Mouse (Mus musculus): ENCODE measurements around the gene Pip4k2b. TPM values are rescaled to one million over a fixed set of nuclear protein-coding genes. Genes with fewer than 3 reads are reported as not detected.

The Pip4k2b gene
- 20.5 and 27.5 TPM in 2 replicates for polyA plus RNA-seq (2012; rRNA removed; ENCODE audit: low replicate concordance)

GRCm38 (mm10) chr11:97744063-97744717 is at the start of gene Pip4k2b:
Gene Pip4k2b, minus strand, starts transcription at chr11:97744704.

DNA sequence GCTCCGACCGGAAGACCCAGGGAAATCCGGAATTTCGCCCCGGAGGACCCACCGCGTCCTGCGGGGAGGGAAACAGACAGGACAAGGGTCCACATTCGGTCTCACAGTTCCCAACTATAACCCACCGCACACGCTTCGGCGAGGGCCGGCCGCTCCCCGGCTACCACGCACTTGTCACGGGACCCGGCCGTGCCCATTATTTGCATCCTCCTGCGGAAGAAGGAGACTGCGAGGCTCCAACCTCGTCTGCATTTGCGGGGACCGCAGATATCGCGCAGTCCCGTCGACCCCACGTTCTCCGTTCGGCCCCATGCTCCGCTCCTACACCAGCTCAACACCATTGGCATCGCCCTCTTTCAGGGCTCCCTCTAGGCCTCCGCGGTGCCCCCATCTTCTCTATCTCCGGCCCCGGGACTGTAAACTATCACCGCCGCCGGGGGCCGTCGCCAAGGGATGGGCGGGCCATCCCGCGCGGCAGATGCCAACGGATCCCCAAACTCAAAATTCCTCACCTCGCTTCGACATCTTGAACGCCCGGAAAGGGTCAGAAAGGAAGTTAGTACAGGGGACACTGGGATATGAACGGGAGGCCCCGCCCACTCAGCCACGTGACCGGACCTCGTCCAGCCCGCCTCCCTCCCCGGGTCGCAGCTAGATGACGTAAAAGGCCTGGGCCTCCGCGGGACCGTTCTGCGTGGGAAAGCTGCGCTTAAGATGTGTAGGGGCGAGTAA is 37.5 kb upstream of the Pip4k2b start, which contains the start of gene Rpl23:
Gene Rpl23 (minus strand): TSS at position 606 of the 732 bp plus-strand sequence.

DNA sequence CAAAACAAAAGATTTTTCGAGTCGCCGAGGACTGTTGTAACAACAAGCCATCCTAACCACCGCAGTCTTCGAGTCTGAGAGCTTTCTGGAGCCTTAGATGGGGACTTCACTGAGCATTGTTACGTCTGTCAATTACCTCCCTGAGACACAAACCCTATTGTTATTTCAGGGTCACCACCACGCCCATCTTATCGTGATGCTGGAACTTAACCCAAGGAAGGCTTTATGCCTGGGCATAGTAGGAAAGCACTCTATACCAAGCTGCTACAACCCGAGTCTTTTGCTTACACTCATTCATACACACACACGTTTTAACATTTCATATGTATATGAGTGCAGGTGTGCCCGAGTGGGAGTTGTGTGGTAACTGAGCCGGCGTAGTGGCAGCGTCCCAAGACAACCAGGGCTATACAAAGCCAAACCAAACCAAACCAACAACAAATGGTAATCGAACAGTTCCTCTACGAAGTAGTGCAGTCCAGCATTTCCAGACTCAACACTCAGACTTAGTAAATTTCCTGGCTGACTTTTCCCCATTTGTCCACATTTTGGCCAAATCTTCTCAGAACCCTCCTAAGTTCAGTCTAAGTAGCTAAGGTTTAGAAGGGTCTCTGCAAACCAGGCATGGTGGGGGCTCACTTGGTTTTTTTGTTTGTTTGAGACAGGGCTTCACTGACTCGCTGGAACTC is 31.4 kb upstream of the Pip4k2b start, which contains the start of gene 1700001P01Rik:
Gene 1700001P01Rik (minus strand): TSS at position 111 of the 689 bp plus-strand sequence.

GRCm38 (mm10) chr11:97766154-97766881 is 21.8 kb upstream of the Pip4k2b start, which contains the start of gene Cwc25:
Gene Cwc25, minus strand, starts transcription at chr11:97766556.

DNA sequence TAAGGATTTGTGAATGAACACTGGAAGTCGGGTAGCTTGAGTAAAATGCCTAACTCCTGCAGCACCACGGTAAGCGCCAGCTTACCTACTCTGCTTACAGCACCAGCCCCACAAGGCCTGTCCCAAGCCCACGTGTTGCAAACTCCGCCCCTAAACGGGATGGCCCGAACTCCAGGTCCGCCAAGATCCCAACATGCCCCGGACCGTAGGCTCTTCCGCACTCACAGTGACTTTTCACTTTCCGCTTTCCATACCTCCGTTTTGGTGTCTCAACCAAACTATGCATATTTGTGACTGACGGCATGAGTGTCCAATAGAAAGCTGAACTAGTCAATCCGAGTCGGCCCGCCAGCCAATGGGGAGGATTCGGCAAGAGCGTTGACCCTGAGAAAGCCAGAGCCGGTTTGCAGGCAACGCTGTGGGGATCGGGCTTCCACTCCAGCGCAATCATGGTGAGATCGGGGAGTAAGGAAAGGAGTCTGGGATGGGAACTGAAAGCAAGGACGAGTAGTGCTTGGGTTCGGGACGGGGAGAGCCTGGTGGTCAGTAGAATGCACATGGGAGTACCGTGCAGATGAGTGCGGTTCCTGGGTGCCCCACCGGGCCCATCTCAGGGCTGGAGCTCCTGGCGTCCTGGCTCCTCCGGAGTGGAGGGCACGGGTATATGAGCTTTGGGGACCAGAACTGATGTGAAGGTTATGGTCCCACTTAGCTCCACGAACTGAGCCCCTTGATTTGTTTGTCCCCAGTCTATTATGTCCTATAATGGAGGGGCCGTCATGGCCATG is 41.3 kb downstream of the Pip4k2b start, which contains the start of gene Psmb3:
Gene Psmb3 (plus strand): TSS at position 361 of the 788 bp plus-strand sequence.

DNA sequence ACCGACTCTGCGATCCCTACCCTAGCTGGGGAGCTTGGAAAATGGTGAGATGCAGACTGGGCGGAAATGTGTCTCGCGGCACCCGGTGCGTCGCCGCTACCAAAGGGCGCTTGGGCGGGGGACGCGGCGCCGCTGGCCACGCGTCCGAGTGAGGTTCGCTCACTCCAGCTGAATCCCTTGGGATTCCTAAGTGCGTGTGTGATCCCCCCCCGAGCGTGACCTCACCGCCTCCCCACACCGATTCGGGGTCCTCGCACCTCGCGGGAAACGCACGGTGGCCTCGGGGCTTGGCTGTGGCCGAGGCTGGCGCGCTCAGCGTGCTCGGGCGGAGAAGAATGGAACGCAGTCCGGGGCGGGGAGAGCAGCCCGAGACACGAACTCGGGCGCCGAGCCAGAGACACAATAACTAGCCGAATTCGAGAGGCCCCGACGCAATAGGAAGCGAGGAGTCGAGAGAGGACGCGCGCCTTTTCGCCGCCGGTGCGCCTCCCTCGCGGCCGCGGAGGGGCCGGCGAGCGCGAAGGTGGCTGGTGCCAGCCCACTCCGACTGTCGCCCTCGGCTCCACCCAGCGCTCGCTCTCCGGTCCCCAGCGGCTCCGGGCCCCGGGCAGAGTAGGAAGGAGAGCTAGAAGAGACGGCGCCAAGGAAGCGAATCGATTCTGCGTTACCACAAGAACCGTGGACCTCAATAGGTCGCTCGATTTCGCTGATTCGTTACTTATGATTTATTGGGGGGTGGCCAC is 44.3 kb downstream of the Pip4k2b start, which contains the start of gene Pcgf2:
Gene Pcgf2 (minus strand): TSS at position 495 of the 743 bp plus-strand sequence.

GRCm38 (mm10) chr11:97685613-97686321 is 58.7 kb downstream of the Pip4k2b start, which contains the start of gene Cisd3:
Gene Cisd3, plus strand, starts transcription at chr11:97685826.

Other genes with a start within 250 kb of the Pip4k2b start
- not detected in 2 replicates for gene 4933428G20Rik, start 244.4 kb downstream of the Pip4k2b start, polyA plus RNA-seq (2012; rRNA removed; ENCODE audit: low replicate concordance)
- 1.1 and 1.3 TPM in 2 replicates for gene Srcin1, start 168.5 kb downstream of the Pip4k2b start, polyA plus RNA-seq (2012; rRNA removed; ENCODE audit: low replicate concordance)
- 1.5 and 8.0 TPM in 2 replicates for gene Epop, start 115.0 kb downstream of the Pip4k2b start, polyA plus RNA-seq (2012; rRNA removed; ENCODE audit: low replicate concordance)
- 51.8 and 137 TPM in 2 replicates for gene Mllt6, start 81.3 kb downstream of the Pip4k2b start, polyA plus RNA-seq (2012; rRNA removed; ENCODE audit: low replicate concordance)
- 93.5 and 125 TPM in 2 replicates for gene Cisd3, start 58.9 kb downstream of the Pip4k2b start, polyA plus RNA-seq (2012; rRNA removed; ENCODE audit: low replicate concordance)
- 46.3 and 90.5 TPM in 2 replicates for gene Pcgf2, start 44.2 kb downstream of the Pip4k2b start, polyA plus RNA-seq (2012; rRNA removed; ENCODE audit: low replicate concordance)
- 295 and 441 TPM in 2 replicates for gene Psmb3, start 41.3 kb downstream of the Pip4k2b start, polyA plus RNA-seq (2012; rRNA removed; ENCODE audit: low replicate concordance)
- 7.0 and 10.5 TPM in 2 replicates for gene Cwc25, start 21.9 kb upstream of the Pip4k2b start, polyA plus RNA-seq (2012; rRNA removed; ENCODE audit: low replicate concordance)
- gene 1700001P01Rik, start 31.2 kb upstream of the Pip4k2b start, polyA plus RNA-seq (2012; rRNA removed; ENCODE audit: low replicate concordance) = not detected in 2 replicates
- gene Rpl23, start 37.7 kb upstream of the Pip4k2b start, polyA plus RNA-seq (2012; rRNA removed; ENCODE audit: low replicate concordance) = 79.9 and 107 TPM in 2 replicates
- 143 and 183 TPM in 2 replicates for gene Lasp1, start 54.3 kb upstream of the Pip4k2b start, polyA plus RNA-seq (2012; rRNA removed; ENCODE audit: low replicate concordance)
- gene B230217C12Rik, start 96.1 kb upstream of the Pip4k2b start, polyA plus RNA-seq (2012; rRNA removed; ENCODE audit: low replicate concordance) = 2.9 and 3.3 TPM in 2 replicates
- 0.19 and 1.0 TPM in 2 replicates for gene Fbxo47, start 139.4 kb upstream of the Pip4k2b start, polyA plus RNA-seq (2012; rRNA removed; ENCODE audit: low replicate concordance)
- gene Plxdc1, start 241.7 kb upstream of the Pip4k2b start, polyA plus RNA-seq (2012; rRNA removed; ENCODE audit: low replicate concordance) = 5.7 TPM in 2 replicates